Mouse (Mus musculus) c-Kit-positive CD71-negative TER-119-negative erythroid progenitor cells, embryonic 14.5 days (primary cell): ENCODE results near the gene Olfr816.
"Not testable (repeated sequence)": the region's sequence is repeated elsewhere in the genome, so short reads cannot be mapped to it uniquely, and the experiment has no call there.

Source experiments
- DNase-seq: peaks from one replicate; pipeline ENCODE4 v3.0.0-alpha.2; 2013; ENCODE audit warnings: low read depth

Gene Olfr816

GRCm38 (mm10) chr10:129915497-129915896, at the start of gene Olfr816:
TSS of gene Olfr816 (minus strand) at chr10:129915597.
- no peak for DNase-seq

- no peak for DNase-seq
Measured at GRCm38 (mm10) chr10:129949000-129949399, 33.6 kb upstream of the Olfr816 start, which contains the start of gene Olfr818. TSS of gene Olfr818 (minus strand) at chr10:129949100.

GRCm38 (mm10) chr10:129905767-129906166, 9.6 kb downstream of the Olfr816 start, which contains the start of gene Olfr815:
TSS of gene Olfr815 (minus strand) at chr10:129905867.
- DNase-seq, result not testable (repeated sequence)

- no peak for DNase-seq
Measured at GRCm38 (mm10) chr10:129885934-129886333, 29.5 kb downstream of the Olfr816 start.

GRCm38 (mm10) chr10:129885496-129885895, 29.9 kb downstream of the Olfr816 start:
- DNase-seq, result not testable (repeated sequence)

- DNase-seq, result not testable (repeated sequence)
Measured at GRCm38 (mm10) chr10:129879751-129880150, 35.6 kb downstream of the Olfr816 start, which contains the start of gene Olfr814. TSS of gene Olfr814 (minus strand) at chr10:129879851.
